Mouse (Mus musculus): ENCODE results near the gene Tmem121b. TPM values are rescaled to one million over a fixed set of nuclear protein-coding genes. Genes with fewer than 3 reads are reported as not detected.
A peak's percentile ranks its signal among the peaks of the same experiment; 100 is the strongest.

The Tmem121b gene
- polyA plus RNA-seq, 1 experiment = 40.5 TPM

- Histone ChIP-seq H3K4me3 (ENCODE audit: insufficient read depth, low read length) (no peak overlapping the region), H3K27ac (ENCODE audit: insufficient read depth, low read length) (no peak overlapping the region), H3K4me1 (ENCODE audit: control insufficient read depth, insufficient read depth, low read length) (peaks cover 3% of the 10 kb centered on the region; the same call in 1 of the 2 replicates)
- TF ChIP-seq POLR2A (IDR thresholded peaks at IDR 0.05; ENCODE audit: extremely low read depth, insufficient read depth, low read length) (no peak), CTCF (IDR thresholded peaks at IDR 0.05; ENCODE audit: extremely low read depth, insufficient read depth, low read length) (no peak)
Measured at GRCm38 (mm10) chr6:120524796-120525195, 31.2 kb upstream of the Tmem121b start.

GRCm38 (mm10) chr6:120519647-120520046 is 26.0 kb upstream of the Tmem121b start:
- peaks cover 3% of the 10 kb centered on the region; the same call in 1 of the 2 replicates for H3K4me1 ChIP-seq (ENCODE audit: control insufficient read depth, insufficient read depth, low read length)
- TF ChIP-seq CTCF (IDR thresholded peaks at IDR 0.05; ENCODE audit: extremely low read depth, insufficient read depth, low read length) (no peak), POLR2A (IDR thresholded peaks at IDR 0.05; ENCODE audit: extremely low read depth, insufficient read depth, low read length) (no peak)
- H3K27ac ChIP-seq (ENCODE audit: insufficient read depth, low read length) = no peak overlapping the region
- no peak overlapping the region for H3K4me3 ChIP-seq (ENCODE audit: insufficient read depth, low read length)

- Histone ChIP-seq H3K27ac (ENCODE audit: insufficient read depth, low read length) (peak overlapping the region; percentile 40; the same call in 1 of the 2 replicates), H3K4me1 (ENCODE audit: control insufficient read depth, insufficient read depth, low read length) (peaks cover 3% of the 10 kb centered on the region; the same call in 1 of the 2 replicates), H3K4me3 (ENCODE audit: insufficient read depth, low read length) (no peak overlapping the region)
- TF ChIP-seq CTCF (IDR thresholded peaks at IDR 0.05; ENCODE audit: extremely low read depth, insufficient read depth, low read length) (no peak), POLR2A (IDR thresholded peaks at IDR 0.05; ENCODE audit: extremely low read depth, insufficient read depth, low read length) (no peak)
Measured at GRCm38 (mm10) chr6:120517311-120517710, 23.7 kb upstream of the Tmem121b start.

GRCm38 (mm10) chr6:120516879-120517278 is 23.3 kb upstream of the Tmem121b start:
- TF ChIP-seq CTCF (IDR thresholded peaks at IDR 0.05; ENCODE audit: extremely low read depth, insufficient read depth, low read length) = no peak
- TF ChIP-seq POLR2A (IDR thresholded peaks at IDR 0.05; ENCODE audit: extremely low read depth, insufficient read depth, low read length) = no peak
- Histone ChIP-seq H3K4me3 (ENCODE audit: insufficient read depth, low read length) (no peak overlapping the region), H3K27ac (ENCODE audit: insufficient read depth, low read length) (peak overlapping the region; percentile 40; the same call in 1 of the 2 replicates)

GRCm38 (mm10) chr6:120516422-120516821 is 22.8 kb upstream of the Tmem121b start:
- TF ChIP-seq CTCF (IDR thresholded peaks at IDR 0.05; ENCODE audit: extremely low read depth, insufficient read depth, low read length) (no peak), POLR2A (IDR thresholded peaks at IDR 0.05; ENCODE audit: extremely low read depth, insufficient read depth, low read length) (no peak)
- H3K27ac ChIP-seq (ENCODE audit: insufficient read depth, low read length) = no peak overlapping the region
- peaks cover 3% of the 10 kb centered on the region; the same call in 1 of the 2 replicates for H3K4me1 ChIP-seq (ENCODE audit: control insufficient read depth, insufficient read depth, low read length)
- no peak overlapping the region for H3K4me3 ChIP-seq (ENCODE audit: insufficient read depth, low read length)

More at GRCm38 (mm10) chr6:120516879-120517278, 23.3 kb upstream of the Tmem121b start:
- H3K4me1 ChIP-seq (ENCODE audit: control insufficient read depth, insufficient read depth, low read length) = peaks cover 3% of the 10 kb centered on the region; the same call in 1 of the 2 replicates

- H3K27ac ChIP-seq (ENCODE audit: insufficient read depth, low read length) = 0 out of 2 replicates have a peak overlapping the region, but pooled peaks have one; percentile 14
Measured at GRCm38 (mm10) chr6:120511212-120511611, 17.6 kb upstream of the Tmem121b start.

GRCm38 (mm10) chr6:120510425-120510824 is 16.8 kb upstream of the Tmem121b start:
- Histone ChIP-seq H3K27ac (ENCODE audit: insufficient read depth, low read length) (peak overlapping the region; percentile 67; the same call in 1 of the 2 replicates), H3K4me1 (ENCODE audit: control insufficient read depth, insufficient read depth, low read length) (peaks cover 10% of the 10 kb centered on the region), H3K4me3 (ENCODE audit: insufficient read depth, low read length) (no peak overlapping the region)
- TF ChIP-seq POLR2A (IDR thresholded peaks at IDR 0.05; ENCODE audit: extremely low read depth, insufficient read depth, low read length) (peak; percentile 49; the same call in 1 of the 2 replicates), CTCF (IDR thresholded peaks at IDR 0.05; ENCODE audit: extremely low read depth, insufficient read depth, low read length) (no peak)

More at GRCm38 (mm10) chr6:120511212-120511611, 17.6 kb upstream of the Tmem121b start:
- no peak overlapping the region for H3K4me3 ChIP-seq (ENCODE audit: insufficient read depth, low read length)
- TF ChIP-seq CTCF (IDR thresholded peaks at IDR 0.05; ENCODE audit: extremely low read depth, insufficient read depth, low read length) (no peak), POLR2A (IDR thresholded peaks at IDR 0.05; ENCODE audit: extremely low read depth, insufficient read depth, low read length) (no peak)
- peaks cover 10% of the 10 kb centered on the region for H3K4me1 ChIP-seq (ENCODE audit: control insufficient read depth, insufficient read depth, low read length)

GRCm38 (mm10) chr6:120509975-120510374 is 16.4 kb upstream of the Tmem121b start:
- peak overlapping the region; percentile 67 for H3K27ac ChIP-seq (ENCODE audit: insufficient read depth, low read length)

GRCm38 (mm10) chr6:120508645-120509044 is 15.0 kb upstream of the Tmem121b start:
- TF ChIP-seq CTCF (IDR thresholded peaks at IDR 0.05; ENCODE audit: extremely low read depth, insufficient read depth, low read length) (no peak), POLR2A (IDR thresholded peaks at IDR 0.05; ENCODE audit: extremely low read depth, insufficient read depth, low read length) (no peak)
- Histone ChIP-seq H3K27ac (ENCODE audit: insufficient read depth, low read length) (no peak overlapping the region), H3K4me1 (ENCODE audit: control insufficient read depth, insufficient read depth, low read length) (peaks cover 14% of the 10 kb centered on the region), H3K4me3 (ENCODE audit: insufficient read depth, low read length) (no peak overlapping the region)

More at GRCm38 (mm10) chr6:120509975-120510374, 16.4 kb upstream of the Tmem121b start:
- TF ChIP-seq POLR2A (IDR thresholded peaks at IDR 0.05; ENCODE audit: extremely low read depth, insufficient read depth, low read length) (no peak), CTCF (IDR thresholded peaks at IDR 0.05; ENCODE audit: extremely low read depth, insufficient read depth, low read length) (no peak)
- no peak overlapping the region for H3K4me3 ChIP-seq (ENCODE audit: insufficient read depth, low read length)
- peaks cover 10% of the 10 kb centered on the region for H3K4me1 ChIP-seq (ENCODE audit: control insufficient read depth, insufficient read depth, low read length)

- Histone ChIP-seq H3K27ac (ENCODE audit: insufficient read depth, low read length) (no peak overlapping the region), H3K4me3 (ENCODE audit: insufficient read depth, low read length) (no peak overlapping the region), H3K4me1 (ENCODE audit: control insufficient read depth, insufficient read depth, low read length) (peaks cover 10% of the 10 kb centered on the region)
- TF ChIP-seq POLR2A (IDR thresholded peaks at IDR 0.05; ENCODE audit: extremely low read depth, insufficient read depth, low read length) = no peak
- no peak for TF ChIP-seq CTCF (IDR thresholded peaks at IDR 0.05; ENCODE audit: extremely low read depth, insufficient read depth, low read length)
Measured at GRCm38 (mm10) chr6:120505531-120505930, 11.9 kb upstream of the Tmem121b start.

Measured in cortical plate, adult 2 months (tissue).